Mouse (Mus musculus): ENCODE data around the gene Saa3. TPM values are rescaled to one million over a fixed set of nuclear protein-coding genes. Genes with fewer than 3 reads are reported as not detected.
A peak's percentile ranks its signal among the peaks of the same experiment; 100 is the strongest.

Saa3 gene
- polyA plus RNA-seq, 1 experiment from 2014 or later, result 0.67 TPM

DNA sequence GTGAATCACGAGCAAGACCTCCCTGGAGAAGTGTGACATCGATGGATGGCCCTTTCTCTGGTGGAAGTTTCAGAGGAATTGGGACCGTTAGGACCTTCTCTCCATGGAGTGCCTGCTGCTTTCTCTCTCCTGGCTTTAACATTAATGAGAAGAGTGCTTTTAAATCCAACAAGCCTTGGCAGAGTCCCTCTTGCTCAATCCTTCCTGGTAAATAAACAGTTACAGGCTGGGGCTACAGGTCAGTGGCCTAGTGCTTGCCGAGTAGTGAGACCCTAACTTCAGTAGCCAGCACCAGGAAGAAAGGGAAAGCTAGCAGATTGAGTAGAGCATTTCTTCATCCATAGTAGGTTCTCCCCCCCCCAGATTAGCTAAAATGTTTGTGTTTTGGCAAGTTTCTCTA lies 17.0 kb upstream of the Saa3 start, which contains the start of gene Saa4:
Saa4 (minus strand) TSS at position 146 of the 400 bp plus-strand sequence.
- Histone ChIP-seq H3K4me3 (no peak within 1 kb of the TSS), H3K4me2 (no peak within 1 kb of the TSS), H3K27ac (no peak within 1 kb of the TSS), H3K27me3 (no peaks in the 10 kb centered on the region), H3K4me1 (no peaks in the 10 kb centered on the region), H3K36me3 (no peaks in the 10 kb centered on the region), H3K9me3 (no peaks in the 10 kb centered on the region), H3K9ac (no peak within 1 kb of the TSS)
- 68% methylated on average over 4 of the region's 4 CpGs for WGBS
- no peak for ATAC-seq (ENCODE audit: insufficient number of reproducible peaks, low FRiP score, low TSS enrichment, low read depth)

DNA sequence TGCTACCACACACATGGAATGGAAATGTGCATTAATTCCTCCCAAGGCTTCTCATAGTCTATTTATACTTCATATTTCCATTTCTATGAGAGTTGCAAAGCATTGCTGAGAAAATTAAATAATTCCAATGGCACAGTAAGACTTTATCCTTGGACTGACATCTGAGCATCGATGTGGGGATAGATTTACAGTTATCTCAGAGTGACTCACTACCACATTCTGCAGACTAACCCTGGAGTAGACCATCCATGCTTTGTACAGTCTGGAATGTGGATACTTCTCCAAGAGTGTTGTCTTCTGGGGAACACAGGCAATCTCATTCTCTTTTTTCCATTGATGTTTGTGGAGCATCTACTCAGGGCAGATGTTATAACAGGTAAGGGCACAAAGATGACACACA lies 12.1 kb upstream of the Saa3 start:
- ATAC-seq (ENCODE audit: insufficient number of reproducible peaks, low FRiP score, low TSS enrichment, low read depth), result no peak
- 85% methylated on average over 1 of the region's 1 CpGs for WGBS
- no peak overlapping the region for H3K4me2 ChIP-seq
- no peak overlapping the region for H3K4me3 ChIP-seq
- no peaks in the 10 kb centered on the region for H3K9me3 ChIP-seq
- H3K9ac ChIP-seq, result no peak overlapping the region
- H3K4me1 ChIP-seq, result no peaks in the 10 kb centered on the region
- H3K27me3 ChIP-seq, result no peaks in the 10 kb centered on the region
- no peak overlapping the region for H3K27ac ChIP-seq
- no peaks in the 10 kb centered on the region for H3K36me3 ChIP-seq

DNA sequence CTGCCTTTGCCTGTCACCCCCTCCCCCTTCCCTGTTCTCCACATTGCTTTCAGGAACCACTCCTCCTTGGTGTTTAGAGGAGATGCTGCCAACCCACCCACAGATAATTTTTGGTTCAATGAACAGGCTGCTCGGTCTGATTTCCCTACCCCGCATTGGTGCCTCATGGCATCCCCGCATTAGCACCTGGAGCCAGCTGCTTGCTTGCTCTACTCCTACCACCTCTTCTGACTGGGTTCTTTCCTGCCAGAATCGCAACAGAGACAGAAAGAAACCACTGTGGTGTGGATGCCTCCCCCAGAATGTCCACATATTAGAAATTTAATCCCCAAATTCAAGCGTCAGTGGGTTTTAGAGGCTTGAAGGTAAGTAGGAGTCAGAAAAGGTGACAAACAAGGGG lies 8.9 kb upstream of the Saa3 start:
- Histone ChIP-seq H3K36me3 (no peaks in the 10 kb centered on the region), H3K4me3 (no peak overlapping the region), H3K27ac (no peak overlapping the region), H3K27me3 (no peaks in the 10 kb centered on the region), H3K4me2 (no peak overlapping the region), H3K4me1 (no peaks in the 10 kb centered on the region), H3K9me3 (no peaks in the 10 kb centered on the region), H3K9ac (no peak overlapping the region)
- 73% methylated on average over 5 of the region's 5 CpGs for WGBS
- no peak for ATAC-seq (ENCODE audit: insufficient number of reproducible peaks, low FRiP score, low TSS enrichment, low read depth)

DNA sequence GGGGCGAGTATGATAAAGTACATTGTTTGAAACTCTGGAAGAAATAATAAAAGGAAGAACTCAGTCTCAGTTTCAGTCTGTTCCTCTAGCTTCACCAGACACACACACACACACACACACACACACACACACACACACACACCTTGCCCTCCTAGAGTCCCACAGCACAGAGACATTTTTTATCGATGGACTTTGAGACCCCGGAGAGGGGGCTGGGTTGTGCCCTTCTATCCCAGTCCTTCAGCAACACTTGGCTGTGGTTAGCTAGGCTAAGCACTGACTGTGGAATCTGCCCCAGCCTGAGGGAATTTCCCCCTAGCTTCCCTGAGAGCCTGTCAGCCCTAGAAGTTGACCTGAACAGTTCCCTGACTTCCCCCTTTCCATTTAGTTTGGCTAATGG lies 8.3 kb upstream of the Saa3 start:
- WGBS, result 90% methylated on average over 3 of the region's 3 CpGs
- no peaks in the 10 kb centered on the region for H3K4me1 ChIP-seq
- H3K27ac ChIP-seq, result no peak overlapping the region
- H3K9me3 ChIP-seq, result no peaks in the 10 kb centered on the region
- no peak overlapping the region for H3K4me3 ChIP-seq
- H3K27me3 ChIP-seq, result no peaks in the 10 kb centered on the region
- H3K4me2 ChIP-seq, result no peak overlapping the region
- no peaks in the 10 kb centered on the region for H3K36me3 ChIP-seq
- H3K9ac ChIP-seq, result no peak overlapping the region
- ATAC-seq (ENCODE audit: insufficient number of reproducible peaks, low FRiP score, low TSS enrichment, low read depth), result no peak

DNA sequence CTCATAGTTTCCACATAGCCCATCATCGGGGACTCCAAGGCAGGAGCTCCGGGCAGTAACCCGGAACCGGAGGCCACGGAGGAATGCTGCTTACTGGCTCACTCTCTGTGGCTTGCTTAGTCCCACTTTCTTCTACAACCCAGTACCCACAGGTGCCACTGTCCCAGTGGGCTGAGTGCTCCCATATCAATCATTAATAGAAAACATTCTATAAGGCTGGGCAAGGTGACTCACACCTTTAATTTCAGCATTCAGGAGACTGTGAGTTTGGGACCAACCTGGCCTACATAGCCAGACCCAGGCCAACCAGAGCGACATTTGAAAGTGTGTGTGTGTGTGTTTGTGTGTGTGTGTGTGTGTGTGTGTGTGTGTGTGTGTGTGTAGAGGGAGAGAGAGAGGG lies 7.9 kb upstream of the Saa3 start:
- Histone ChIP-seq H3K27ac (no peak overlapping the region), H3K27me3 (no peaks in the 10 kb centered on the region), H3K4me2 (no peak overlapping the region), H3K9ac (no peak overlapping the region), H3K4me3 (no peak overlapping the region), H3K9me3 (no peaks in the 10 kb centered on the region), H3K36me3 (no peaks in the 10 kb centered on the region), H3K4me1 (no peaks in the 10 kb centered on the region)
- ATAC-seq (ENCODE audit: insufficient number of reproducible peaks, low FRiP score, low TSS enrichment, low read depth), result no peak
- 95% methylated on average over 6 of the region's 6 CpGs for WGBS

DNA sequence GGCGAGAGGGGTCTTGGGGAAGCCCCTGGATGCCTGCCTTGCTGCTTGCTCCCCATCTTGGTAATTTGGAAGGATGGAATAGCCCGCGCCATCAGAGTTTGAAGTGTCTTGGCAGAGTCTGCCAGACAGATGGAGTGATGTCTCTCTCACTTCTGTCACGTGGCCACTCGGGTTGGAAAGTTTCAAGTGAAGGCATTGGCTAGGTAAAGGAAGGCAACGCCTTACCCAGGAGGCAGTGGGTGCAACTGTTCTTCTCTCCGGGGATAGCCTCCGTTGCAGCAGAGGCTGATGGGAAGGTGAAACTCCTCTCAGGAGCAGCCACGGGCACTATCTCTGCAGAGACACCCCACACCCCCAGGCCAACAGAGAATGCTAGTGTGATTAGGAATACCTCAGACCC lies 5.0 kb upstream of the Saa3 start:
- Histone ChIP-seq H3K36me3 (no peaks in the 10 kb centered on the region), H3K27me3 (peaks cover 3% of the 10 kb centered on the region; the same call in 1 of the 2 replicates), H3K9ac (no peak overlapping the region), H3K4me2 (no peak overlapping the region), H3K4me3 (no peak overlapping the region), H3K9me3 (no peaks in the 10 kb centered on the region), H3K4me1 (no peaks in the 10 kb centered on the region), H3K27ac (no peak overlapping the region)
- no peak for ATAC-seq (ENCODE audit: insufficient number of reproducible peaks, low FRiP score, low TSS enrichment, low read depth)
- 76% methylated on average over 9 of the region's 9 CpGs for WGBS

DNA sequence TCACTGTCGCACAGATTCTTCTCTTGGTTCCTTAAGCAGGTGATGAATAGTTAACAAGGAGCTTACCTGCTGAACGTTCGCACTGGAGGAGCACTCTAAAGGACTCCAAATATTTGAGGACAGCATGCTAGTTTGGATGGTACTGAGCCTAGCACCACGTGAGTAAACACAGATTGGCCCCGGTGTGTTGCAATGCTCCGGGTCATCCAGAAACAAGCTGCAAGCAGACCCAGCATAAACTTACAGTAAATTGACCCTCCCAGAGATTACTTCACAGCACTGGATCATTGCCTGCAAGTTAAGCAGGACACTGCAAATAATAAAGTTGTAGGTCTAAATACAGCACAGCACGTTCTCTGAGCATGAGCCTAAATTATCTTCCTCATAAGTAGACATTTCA lies 4.0 kb upstream of the Saa3 start:
- no peaks in the 10 kb centered on the region for H3K36me3 ChIP-seq
- no peak overlapping the region for H3K4me2 ChIP-seq
- ATAC-seq (ENCODE audit: insufficient number of reproducible peaks, low FRiP score, low TSS enrichment, low read depth), result no peak
- H3K4me1 ChIP-seq, result no peaks in the 10 kb centered on the region
- no peak overlapping the region for H3K4me3 ChIP-seq
- no peaks in the 10 kb centered on the region for H3K9me3 ChIP-seq
- H3K9ac ChIP-seq, result no peak overlapping the region
- no peak overlapping the region for H3K27ac ChIP-seq
- 73% methylated on average over 7 of the region's 7 CpGs for WGBS
- H3K27me3 ChIP-seq, result peaks cover 3% of the 10 kb centered on the region; the same call in 1 of the 2 replicates

DNA sequence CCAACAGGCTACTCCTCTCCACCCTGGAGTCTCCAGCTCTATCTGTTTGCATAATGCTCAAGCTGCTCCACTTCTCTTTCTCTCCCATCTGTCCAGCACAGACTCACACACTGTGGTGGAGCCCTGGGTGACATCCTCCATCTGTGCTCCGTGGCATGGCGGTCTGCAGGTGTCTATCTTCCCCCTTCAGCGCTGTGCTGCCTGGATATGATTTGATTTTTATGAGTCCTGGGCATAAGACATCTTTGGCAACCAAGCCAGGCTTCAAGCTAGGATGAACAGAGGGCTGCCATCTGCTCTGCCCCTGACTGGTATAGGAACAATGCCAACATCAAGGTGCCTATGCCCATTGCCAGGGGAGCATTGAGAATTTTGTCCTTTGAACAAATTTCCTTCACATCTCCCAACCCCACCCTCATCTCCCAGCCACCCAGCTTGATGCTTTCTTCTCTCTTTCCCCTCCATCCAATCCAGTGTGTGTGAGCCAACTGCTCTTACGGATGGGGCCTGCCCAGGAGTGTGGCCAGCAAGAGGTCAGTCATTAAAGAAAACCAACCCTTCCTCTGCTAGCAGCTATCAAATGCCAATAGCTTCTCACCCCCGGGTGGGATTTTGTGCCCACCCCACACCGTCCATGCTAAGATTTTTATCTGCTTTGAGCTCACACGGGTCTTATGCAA lies 3.2 kb upstream of the Saa3 start:
- Histone ChIP-seq H3K4me3 (no peak overlapping the region), H3K9ac (no peak overlapping the region), H3K36me3 (no peaks in the 10 kb centered on the region), H3K4me2 (no peak overlapping the region), H3K9me3 (no peaks in the 10 kb centered on the region), H3K27me3 (peaks cover 3% of the 10 kb centered on the region; the same call in 1 of the 2 replicates), H3K27ac (no peak overlapping the region), H3K4me1 (no peaks in the 10 kb centered on the region)
- ATAC-seq (ENCODE audit: insufficient number of reproducible peaks, low FRiP score, low TSS enrichment, low read depth), result no peak
- 82% methylated on average over 7 of the region's 7 CpGs for WGBS

DNA sequence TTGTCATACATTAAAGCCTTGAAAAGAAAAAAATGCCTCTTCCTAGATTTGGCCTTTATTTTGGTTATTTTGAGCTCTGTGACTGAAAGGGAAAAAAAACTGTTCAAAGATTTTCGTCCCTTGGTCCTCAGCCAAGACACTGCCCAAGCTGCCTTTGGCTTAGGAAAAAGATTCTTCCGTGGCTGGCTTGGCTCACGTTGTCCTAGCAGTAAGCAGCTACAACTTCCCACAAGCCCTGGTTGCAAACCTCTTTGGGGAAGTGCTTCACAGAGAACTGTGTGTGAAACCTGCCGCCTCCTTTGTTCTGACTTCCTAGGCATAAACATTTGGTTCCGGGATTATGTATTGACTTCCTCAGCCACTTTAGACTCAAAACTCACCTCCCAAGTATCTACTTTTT lies 1.4 kb upstream of the Saa3 start:
- H3K9ac ChIP-seq, result no peak overlapping the region
- no peak for ATAC-seq (ENCODE audit: insufficient number of reproducible peaks, low FRiP score, low TSS enrichment, low read depth)
- no peaks in the 10 kb centered on the region for H3K4me1 ChIP-seq
- no peaks in the 10 kb centered on the region for H3K9me3 ChIP-seq
- H3K27ac ChIP-seq, result no peak overlapping the region
- H3K4me3 ChIP-seq, result no peak overlapping the region
- peaks cover 3% of the 10 kb centered on the region; the same call in 1 of the 2 replicates for H3K27me3 ChIP-seq
- H3K36me3 ChIP-seq, result no peaks in the 10 kb centered on the region
- no peak overlapping the region for H3K4me2 ChIP-seq
- WGBS, result 53% methylated on average over 5 of the region's 5 CpGs

DNA sequence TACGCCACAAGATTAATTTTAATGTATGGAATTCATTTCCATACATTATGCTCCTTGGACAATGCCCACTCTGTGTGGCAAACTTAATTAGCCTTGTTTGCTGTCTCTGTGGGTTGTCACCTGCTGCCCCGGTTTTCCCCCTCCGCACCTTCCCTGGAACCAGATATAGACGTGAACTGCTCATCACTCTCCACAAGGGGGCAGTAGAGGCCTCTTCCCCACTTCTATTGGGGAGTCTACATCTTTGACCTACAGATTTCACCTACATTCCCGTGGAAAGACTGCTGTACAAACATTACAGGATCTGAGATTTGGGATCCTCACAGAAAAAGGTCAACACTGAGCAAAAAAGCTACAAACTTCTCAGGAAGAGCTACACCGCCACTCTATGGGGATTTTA lies 982 bp downstream of the Saa3 start:
- Histone ChIP-seq H3K36me3 (no peaks in the 10 kb centered on the region), H3K9me3 (no peaks in the 10 kb centered on the region), H3K27me3 (peaks cover 3% of the 10 kb centered on the region; the same call in 1 of the 2 replicates), H3K4me3 (no peak overlapping the region), H3K9ac (no peak overlapping the region), H3K4me1 (no peaks in the 10 kb centered on the region), H3K4me2 (no peak overlapping the region), H3K27ac (no peak overlapping the region)
- no peak for ATAC-seq (ENCODE audit: insufficient number of reproducible peaks, low FRiP score, low TSS enrichment, low read depth)
- WGBS, result 31% methylated on average over 6 of the region's 6 CpGs

DNA sequence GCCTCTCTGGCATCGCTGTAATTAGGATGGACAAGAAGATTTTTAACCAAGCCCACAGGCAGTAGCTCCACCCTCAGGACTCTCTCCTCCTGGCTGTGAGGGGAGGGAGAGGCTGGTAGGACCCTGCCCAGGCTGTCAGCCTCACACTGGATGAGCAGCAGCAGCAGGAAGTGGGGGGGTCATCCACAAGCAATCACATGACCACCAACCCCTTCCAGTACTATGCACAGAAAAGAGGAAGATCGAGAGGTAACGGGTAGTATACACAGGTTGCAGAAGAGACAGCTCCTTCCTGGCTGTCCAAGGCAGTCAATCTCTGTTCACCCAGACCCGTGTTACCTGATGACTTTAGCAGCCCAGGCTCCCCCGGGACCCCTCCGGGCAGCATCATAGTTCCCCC lies 3.2 kb downstream of the Saa3 start:
- Histone ChIP-seq H3K9me3 (no peaks in the 10 kb centered on the region), H3K27ac (no peak overlapping the region), H3K4me3 (no peak overlapping the region), H3K9ac (no peak overlapping the region), H3K27me3 (peaks cover 3% of the 10 kb centered on the region; the same call in 1 of the 2 replicates), H3K4me1 (no peaks in the 10 kb centered on the region), H3K4me2 (no peak overlapping the region), H3K36me3 (peaks cover 8% of the 10 kb centered on the region; the same call in 1 of the 2 replicates)
- no peak for ATAC-seq (ENCODE audit: insufficient number of reproducible peaks, low FRiP score, low TSS enrichment, low read depth)
- WGBS, result 69% methylated on average over 6 of the region's 6 CpGs

DNA sequence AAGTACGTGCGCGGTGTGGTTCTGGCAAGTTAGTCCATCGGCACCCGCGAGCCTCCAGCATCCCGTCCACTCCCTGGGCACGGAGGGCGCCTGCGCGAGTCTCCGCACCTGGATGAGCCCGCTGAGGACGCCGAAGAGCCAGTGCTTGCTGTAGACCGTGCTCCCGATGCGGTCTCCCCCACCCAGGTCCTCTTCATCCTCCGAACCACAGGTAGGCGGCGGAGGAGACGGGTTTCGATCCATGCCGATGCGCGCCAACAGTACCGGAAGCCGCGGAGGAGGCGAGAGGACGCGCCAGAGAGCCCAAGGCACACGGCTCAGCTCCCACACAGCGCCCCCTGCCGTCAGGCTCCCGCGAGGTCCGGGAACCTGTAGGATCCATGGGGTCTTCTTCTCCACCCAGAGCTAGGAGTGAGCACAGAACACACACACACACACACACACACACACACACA lies 5.1 kb downstream of the Saa3 start, which contains the start of gene Saal1:
Saal1 (minus strand) TSS at position 291 of the 455 bp plus-strand sequence.
- Histone ChIP-seq H3K36me3 (peaks cover 25% of the 10 kb centered on the region), H3K9me3 (no peaks in the 10 kb centered on the region), H3K4me2 (peak within 1 kb of the TSS; percentile 44), H3K4me1 (no peaks in the 10 kb centered on the region), H3K9ac (peak within 1 kb of the TSS; percentile 70), H3K27ac (peak within 1 kb of the TSS; percentile 90), H3K4me3 (peak within 1 kb of the TSS; percentile 74), H3K27me3 (no peaks in the 10 kb centered on the region)
- WGBS, result under 1% methylated on average over 38 of the region's 38 CpGs
- peak; percentile 91 for ATAC-seq (ENCODE audit: insufficient number of reproducible peaks, low FRiP score, low TSS enrichment, low read depth)

All from limb, embryonic 15.5 days (tissue).